Mouse (Mus musculus) myocyte (in vitro differentiated cells): ENCODE results near the gene Dao. TPM values are rescaled to one million over a fixed set of nuclear protein-coding genes. Genes with fewer than 3 reads are reported as not detected.

Source experiments
- H3K27me3 ChIP-seq: one replicate; pipeline ENCODE4 v1.6.1; 2011; ENCODE audit not compliant: control insufficient read depth, insufficient read depth, insufficient read length
- H3K36me3 ChIP-seq: one replicate; pipeline ENCODE4 v1.6.1; 2011; ENCODE audit not compliant: control insufficient read depth, insufficient read depth
- H3K4me2 ChIP-seq: one replicate; pipeline ENCODE4 v1.6.1; 2011; ENCODE audit warnings: low read depth, control low read depth
- H3K4me3 ChIP-seq: one replicate; pipeline ENCODE4 v1.5.1; 2011; ENCODE audit warnings: mild to moderate bottlenecking, control low read depth, moderate library complexity
- H3K79me2 ChIP-seq: one replicate; pipeline ENCODE4 v1.6.1; 2011; ENCODE audit not compliant: control insufficient read depth, insufficient read depth
- H3ac ChIP-seq: one replicate; pipeline ENCODE4 v1.6.1; 2011; ENCODE audit not compliant: control insufficient read depth, insufficient read length
- CEBPB ChIP-seq: IDR thresholded peaks from 2 replicates; pipeline ENCODE4 v1.6.1; 2011; ENCODE audit warnings: mild to moderate bottlenecking, moderate library complexity; ENCODE audit not compliant: poor library complexity, insufficient read depth, severe bottlenecking
- E2F4 ChIP-seq: IDR thresholded peaks from one replicate; pipeline ENCODE4 v1.6.1; 2011; ENCODE audit warnings: mild to moderate bottlenecking, control low read depth, moderate library complexity; ENCODE audit not compliant: insufficient read depth
- MAX ChIP-seq: IDR thresholded peaks from one replicate; pipeline ENCODE4 v1.6.1; 2011; ENCODE audit warnings: low read depth, mild to moderate bottlenecking, control low read depth
- MYOD1 ChIP-seq, 3 experiments: IDR thresholded peaks; one replicate each; pipeline ENCODE4 v1.6.1; 2011; ENCODE audit warnings: control low read depth in 2 of 3, low read depth in 2 of 3, mild to moderate bottlenecking in 2 of 3, moderate library complexity in 1 of 3; ENCODE audit not compliant: insufficient read length in 2 of 3, control insufficient read depth in 1 of 3
- MYOG ChIP-seq, 3 experiments: IDR thresholded peaks; one replicate each; pipeline ENCODE4 v1.6.1; 2011; ENCODE audit warnings: control low read depth in 2 of 3, low read depth in 2 of 3, mild to moderate bottlenecking in 2 of 3; ENCODE audit not compliant: insufficient read length in 2 of 3, control insufficient read depth in 1 of 3, insufficient read depth in 1 of 3
- POLR2A ChIP-seq: IDR thresholded peaks from one replicate; pipeline ENCODE4 v1.6.1; 2011; ENCODE audit warnings: low read depth, mild to moderate bottlenecking, control low read depth, moderate library complexity; ENCODE audit not compliant: insufficient read length
- POLR2AphosphoS2 ChIP-seq: IDR thresholded peaks from one replicate; pipeline ENCODE4 v1.6.1; 2011; ENCODE audit warnings: low read depth, control low read depth; ENCODE audit not compliant: insufficient read length
- REST ChIP-seq: IDR thresholded peaks from one replicate; pipeline ENCODE4 v1.6.1; 2011; ENCODE audit warnings: mild to moderate bottlenecking, control low read depth, moderate library complexity; ENCODE audit not compliant: insufficient read depth, insufficient read length
- SRF ChIP-seq: IDR thresholded peaks from one replicate; pipeline ENCODE4 v1.6.1; 2011; ENCODE audit warnings: low read depth; ENCODE audit not compliant: control insufficient read depth, insufficient read length
- TCF12 ChIP-seq: IDR thresholded peaks from one replicate; pipeline ENCODE4 v1.6.1; 2011; ENCODE audit warnings: mild to moderate bottlenecking, control low read depth; ENCODE audit not compliant: poor library complexity, insufficient read depth, severe bottlenecking
- TCF3 ChIP-seq: IDR thresholded peaks from one replicate; pipeline ENCODE4 v1.6.1; 2011; ENCODE audit warnings: low read depth, control low read depth; ENCODE audit not compliant: insufficient read length
- USF1 ChIP-seq: IDR thresholded peaks from one replicate; pipeline ENCODE4 v1.6.1; 2011; ENCODE audit warnings: low read depth, mild to moderate bottlenecking, control low read depth, moderate library complexity
- polyA plus RNA-seq: library from polyadenylated mRNA; unstranded; fragments of >200 nt; fragmentation: generic; extraction: Trizol; gene quantifications from one replicate; pipeline ENCODE4 v1.2.1, GENCODE M21; 2012; ENCODE audit warnings: missing spikeins

Dao gene
- polyA plus RNA-seq, 1 experiment: not detected

GRCm38 (mm10) chr5:114041327-114041930, 37.9 kb downstream of the Dao start:
- Histone ChIP-seq H3K36me3 (no peaks in the 10 kb centered on the region), H3K4me3 (no peak overlapping the region), H3K27me3 (peaks cover 20% of the 10 kb centered on the region), H3K79me2 (no peaks in the 10 kb centered on the region), H3K4me2 (peak overlapping the region; percentile 8), H3ac (no peak overlapping the region)
- TF ChIP-seq REST (no peak), USF1 (no peak), CEBPB (no peak), MYOG (IDR thresholded peaks at IDR 0.05; ENCODE audit: control insufficient read depth in 1 of 3, insufficient read depth in 1 of 3, insufficient read length in 2 of 3, low read depth in 2 of 3) (no peak), MYOD1 (IDR thresholded peaks at IDR 0.05; ENCODE audit: control insufficient read depth in 1 of 3, insufficient read length in 2 of 3, low read depth in 2 of 3) (no peak), SRF (no peak), TCF12 (no peak), POLR2AphosphoS2 (no peak), E2F4 (no peak), MAX (no peak), POLR2A (no peak), TCF3 (no peak)

DNA sequence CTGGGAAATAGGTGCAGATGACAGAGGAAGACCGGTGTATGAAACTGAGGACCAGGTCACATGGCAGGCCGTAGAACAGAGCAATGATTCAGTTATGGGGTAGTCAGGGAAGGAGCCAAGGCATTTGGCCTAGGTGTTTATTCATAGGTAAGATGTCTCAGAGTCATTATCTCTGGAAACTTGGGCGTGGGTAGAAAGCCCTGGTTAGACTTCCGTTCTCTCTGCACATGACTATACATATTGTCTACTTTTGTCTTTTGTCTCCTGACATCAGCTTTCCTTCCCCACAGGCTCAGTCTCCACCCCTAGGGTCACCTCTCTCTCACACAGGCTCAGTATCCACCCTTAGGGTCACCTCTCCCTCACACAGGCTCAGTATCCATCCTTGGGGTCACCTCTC, 40.3 kb downstream of the Dao start:
- peaks cover 3% of the 10 kb centered on the region for H3K27me3 ChIP-seq
- TF ChIP-seq USF1: no peak
- TF ChIP-seq MYOD1 (IDR thresholded peaks at IDR 0.05; ENCODE audit: control insufficient read depth in 1 of 3, insufficient read length in 2 of 3, low read depth in 2 of 3): no peak
- TF ChIP-seq E2F4: no peak
- no peak for TF ChIP-seq POLR2A
- TF ChIP-seq REST: no peak
- no peak for TF ChIP-seq CEBPB
- no peak for TF ChIP-seq POLR2AphosphoS2
- no peak for TF ChIP-seq TCF3
- TF ChIP-seq MYOG (IDR thresholded peaks at IDR 0.05; ENCODE audit: control insufficient read depth in 1 of 3, insufficient read depth in 1 of 3, insufficient read length in 2 of 3, low read depth in 2 of 3): no peak
- no peak for TF ChIP-seq TCF12
- no peak for TF ChIP-seq MAX
- no peak for TF ChIP-seq SRF
- H3K4me2 ChIP-seq: no peak overlapping the region
- H3ac ChIP-seq: no peak overlapping the region
- H3K4me3 ChIP-seq: no peak overlapping the region
- H3K36me3 ChIP-seq: no peaks in the 10 kb centered on the region
- no peaks in the 10 kb centered on the region for H3K79me2 ChIP-seq

GRCm38 (mm10) chr5:114045134-114045533, 41.6 kb downstream of the Dao start:
- Histone ChIP-seq H3K27me3 (peaks cover 3% of the 10 kb centered on the region), H3K36me3 (no peaks in the 10 kb centered on the region), H3K79me2 (no peaks in the 10 kb centered on the region), H3ac (no peak overlapping the region), H3K4me2 (no peak overlapping the region), H3K4me3 (no peak overlapping the region)
- TF ChIP-seq TCF12 (no peak), USF1 (no peak), MYOG (IDR thresholded peaks at IDR 0.05; ENCODE audit: control insufficient read depth in 1 of 3, insufficient read depth in 1 of 3, insufficient read length in 2 of 3, low read depth in 2 of 3) (no peak), POLR2AphosphoS2 (no peak), SRF (no peak), TCF3 (no peak), MAX (no peak), E2F4 (no peak), REST (no peak), MYOD1 (IDR thresholded peaks at IDR 0.05; ENCODE audit: control insufficient read depth in 1 of 3, insufficient read length in 2 of 3, low read depth in 2 of 3) (no peak), CEBPB (no peak), POLR2A (no peak)

DNA sequence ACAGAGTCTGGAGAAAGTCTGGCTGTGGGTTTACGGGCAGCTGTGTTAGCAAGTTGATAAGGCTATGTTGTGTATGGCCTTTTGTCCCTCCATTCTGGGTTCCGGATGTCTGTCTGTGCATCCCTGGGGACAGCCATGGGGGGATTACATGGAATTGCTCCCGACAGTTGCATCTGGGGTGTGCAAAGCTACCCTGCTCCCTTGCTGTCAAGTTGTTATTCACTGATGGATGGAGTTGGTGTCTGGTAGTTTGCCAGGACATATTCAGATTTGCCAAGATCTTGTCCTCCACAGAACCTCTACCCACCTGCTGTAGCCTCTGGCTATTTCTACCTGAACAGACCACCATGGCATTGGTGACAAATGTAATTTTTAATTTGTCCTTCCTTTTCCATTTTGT, 42.6 kb downstream of the Dao start:
- TF ChIP-seq POLR2AphosphoS2 (no peak), MYOG (IDR thresholded peaks at IDR 0.05; ENCODE audit: control insufficient read depth in 1 of 3, insufficient read depth in 1 of 3, insufficient read length in 2 of 3, low read depth in 2 of 3) (no peak), POLR2A (no peak), MYOD1 (IDR thresholded peaks at IDR 0.05; ENCODE audit: control insufficient read depth in 1 of 3, insufficient read length in 2 of 3, low read depth in 2 of 3) (no peak), REST (no peak), CEBPB (no peak), SRF (no peak), TCF3 (no peak), TCF12 (no peak), MAX (no peak), USF1 (no peak), E2F4 (no peak)
- H3K79me2 ChIP-seq: no peaks in the 10 kb centered on the region

More for the DNA sequence above, 42.6 kb downstream of the Dao start:
- H3K27me3 ChIP-seq: peaks cover 3% of the 10 kb centered on the region
- H3ac ChIP-seq: no peak overlapping the region
- H3K4me3 ChIP-seq: no peak overlapping the region
- no peak overlapping the region for H3K4me2 ChIP-seq
- H3K36me3 ChIP-seq: no peaks in the 10 kb centered on the region
